Mouse (Mus musculus): ENCODE data around the gene Mblac1. TPM values are rescaled to one million over a fixed set of nuclear protein-coding genes. Genes with fewer than 3 reads are reported as not detected.

Mblac1 gene
- polyA plus RNA-seq (2017; shearing (Covaris generic)), result 0.35 TPM

DNA sequence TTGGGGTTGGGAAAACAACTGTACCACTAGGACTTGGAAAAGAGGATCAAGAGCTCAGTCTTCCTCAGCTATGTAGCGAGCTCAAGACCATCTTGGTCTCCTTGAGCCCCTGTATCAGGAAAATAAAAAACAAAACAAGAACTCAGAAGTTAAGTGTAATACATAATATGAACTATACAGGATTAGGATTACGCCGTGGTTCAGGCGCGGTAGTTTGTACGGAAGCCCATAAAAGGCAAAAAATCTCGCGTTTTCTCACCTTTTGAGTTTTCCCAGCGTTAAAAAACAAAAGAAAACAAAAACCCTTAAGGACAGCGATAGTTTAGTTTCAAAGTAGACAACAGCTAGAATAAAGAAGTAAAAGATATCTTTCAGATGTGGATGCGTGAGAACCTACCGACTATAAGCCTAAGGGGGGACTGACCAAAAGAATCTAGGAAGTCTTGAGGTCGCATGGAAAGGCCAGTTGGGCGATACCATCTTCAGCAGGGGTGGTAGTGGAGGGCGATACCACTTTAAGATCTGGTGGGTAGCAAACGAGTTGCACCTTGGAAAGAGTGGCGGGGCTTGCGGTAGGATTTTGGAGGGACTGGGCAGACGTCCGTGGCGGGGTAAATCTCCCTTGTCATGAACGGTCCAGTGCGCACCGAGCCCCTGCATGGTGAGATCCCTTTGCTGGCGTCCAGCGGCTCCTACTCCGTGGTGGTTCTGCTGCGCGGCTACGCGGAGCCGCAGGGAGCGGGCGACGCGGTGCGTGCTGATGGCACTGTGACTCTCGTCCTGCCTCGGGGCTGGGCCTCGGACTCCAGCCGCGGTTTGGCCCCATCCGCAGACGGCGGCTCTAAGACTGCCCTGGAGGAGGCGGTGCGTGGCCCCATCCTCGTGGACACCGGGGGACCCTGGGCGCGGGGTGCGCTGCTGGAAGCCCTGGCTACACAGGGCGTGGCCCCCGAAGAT is at the start of gene Mblac1:
Gene Mblac1, plus strand, starts transcription at position 544 of the 957 bp plus-strand sequence.

DNA sequence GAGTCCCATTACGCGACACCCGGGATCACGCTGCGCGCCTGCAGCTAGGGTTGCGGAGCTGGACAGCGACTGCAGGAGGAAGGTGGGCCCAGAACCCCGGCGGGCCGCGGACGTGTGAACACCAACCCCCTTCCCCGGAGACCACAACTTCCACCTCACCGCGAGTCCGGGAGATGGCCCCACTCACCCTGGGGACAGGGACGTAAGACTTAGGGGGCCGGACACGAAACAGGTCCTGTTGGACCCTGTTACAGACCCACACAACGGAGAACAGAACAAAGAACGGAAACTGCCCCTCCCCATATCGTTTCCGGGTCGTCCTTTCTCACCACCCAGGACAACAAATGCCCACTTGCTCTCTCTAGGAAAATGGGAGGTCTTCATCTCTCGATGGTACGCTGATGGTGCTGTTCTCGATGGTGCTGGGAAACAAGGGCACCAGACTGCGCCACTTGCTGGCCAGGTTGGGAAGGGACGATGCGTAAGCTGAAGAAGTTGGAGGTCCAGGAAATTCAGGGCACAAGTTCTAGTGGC is 38.6 kb upstream of the Mblac1 start, which contains the start of gene Zfp113:
Gene Zfp113, minus strand, starts transcription at position 302 of the 534 bp plus-strand sequence.

DNA sequence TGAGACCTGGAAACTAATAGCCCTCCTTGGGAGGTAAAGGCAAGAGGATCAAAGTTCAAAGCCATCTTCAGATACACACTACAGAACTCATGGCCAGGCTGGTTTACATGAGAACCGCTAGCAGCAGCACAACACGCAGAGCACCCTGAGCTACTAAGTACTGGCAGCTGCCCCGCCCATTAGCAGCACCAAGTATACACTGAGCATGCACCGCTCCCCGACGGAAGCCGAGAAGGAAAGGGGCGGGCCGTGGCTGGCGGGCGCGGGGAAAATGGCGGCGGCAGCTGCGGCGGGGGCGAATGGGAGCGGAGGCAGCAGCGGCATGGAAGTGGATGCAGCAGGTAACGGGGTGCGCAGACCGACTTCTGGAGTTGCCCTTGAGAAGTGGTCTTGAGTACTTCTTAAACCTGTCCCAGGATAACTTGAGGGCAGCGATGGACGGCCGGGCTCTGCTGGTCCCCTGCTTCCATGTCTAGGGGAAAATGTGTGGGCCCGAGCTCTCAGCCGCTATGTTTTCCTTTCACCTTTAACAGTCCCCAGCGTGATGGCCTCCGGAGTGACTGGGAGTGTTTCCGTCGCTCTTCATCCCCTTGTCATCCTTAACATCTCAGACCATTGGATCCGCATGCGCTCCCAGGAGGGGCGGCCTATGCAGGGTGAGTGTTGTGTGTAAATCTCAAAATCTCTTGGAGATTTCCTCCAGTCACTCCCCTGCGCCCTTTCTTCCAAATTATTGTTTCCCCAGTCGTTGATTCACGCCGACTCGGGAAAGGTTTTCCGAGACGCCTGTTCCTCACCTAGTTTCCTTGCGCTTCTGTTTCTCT is 33.1 kb upstream of the Mblac1 start, which contains the start of gene Cops6:
Gene Cops6, plus strand, starts transcription at position 230 of the 824 bp plus-strand sequence.

GRCm38 (mm10) chr5:138171695-138172491 is 22.2 kb upstream of the Mblac1 start, which contains the start of the genes Ap4m1 and Mcm7:
TSS of gene Ap4m1 (plus strand) at chr5:138172002.
TSS of gene Mcm7 (minus strand) at chr5:138172422.

GRCm38 (mm10) chr5:138186950-138187638 is 7.0 kb upstream of the Mblac1 start, which contains the start of the genes Taf6 and Cnpy4:
TSS of gene Taf6 (minus strand) at chr5:138187451.
TSS of gene Cnpy4 (plus strand) at chr5:138187485.

DNA sequence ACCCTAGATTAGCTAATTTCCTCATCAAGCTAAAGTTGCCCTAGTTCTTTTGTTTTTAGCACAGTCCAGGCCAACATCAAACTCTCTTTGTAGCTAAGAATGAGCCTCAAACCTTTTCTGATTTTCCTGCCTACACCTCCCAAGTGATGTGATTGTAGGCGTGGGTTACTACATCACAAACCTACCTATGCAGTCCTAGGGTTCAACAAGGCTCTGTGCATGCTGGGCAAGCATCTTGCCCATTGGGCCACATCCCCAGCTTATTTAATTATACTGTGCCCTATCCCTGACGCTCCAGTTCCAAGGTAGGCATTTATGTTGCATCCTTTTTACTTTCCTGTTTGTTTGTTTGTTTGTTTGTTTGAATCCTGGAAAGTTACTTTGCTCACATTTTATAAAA is 31.6 kb downstream of the Mblac1 start, which contains the start of gene Nxpe5:
Gene Nxpe5, plus strand, starts transcription at position 199 of the 400 bp plus-strand sequence.

Other genes starting within 250 kb of the Mblac1 start
- gene Gjc3, start 231.2 kb upstream of the Mblac1 start, polyA plus RNA-seq (2017; shearing (Covaris generic)), result not detected
- gene Azgp1, start 212.8 kb upstream of the Mblac1 start, polyA plus RNA-seq (2017; shearing (Covaris generic)), result not detected
- not detected for gene Smok3a, start 173.1 kb upstream of the Mblac1 start, polyA plus RNA-seq (2017; shearing (Covaris generic))
- gene Smok3b, start 172.9 kb upstream of the Mblac1 start, polyA plus RNA-seq (2017; shearing (Covaris generic)), result not detected
- gene Smok3c, start 141.1 kb upstream of the Mblac1 start, polyA plus RNA-seq (2017; shearing (Covaris generic)), result not detected
- 24.7 TPM for gene Zkscan1, start 109.2 kb upstream of the Mblac1 start, polyA plus RNA-seq (2017; shearing (Covaris generic))
- gene Zscan21, start 77.4 kb upstream of the Mblac1 start, polyA plus RNA-seq (2017; shearing (Covaris generic)), result 32.2 TPM
- 24.1 TPM for gene Zfp113, start 38.6 kb upstream of the Mblac1 start, polyA plus RNA-seq (2017; shearing (Covaris generic))
- gene Cops6, start 33.2 kb upstream of the Mblac1 start, polyA plus RNA-seq (2017; shearing (Covaris generic)), result 241 TPM
- gene Ap4m1, start 22.3 kb upstream of the Mblac1 start, polyA plus RNA-seq (2017; shearing (Covaris generic)), result 10.2 TPM
- gene Mcm7, start 21.9 kb upstream of the Mblac1 start, polyA plus RNA-seq (2017; shearing (Covaris generic)), result 89.5 TPM
- gene Taf6, start 6.9 kb upstream of the Mblac1 start, polyA plus RNA-seq (2017; shearing (Covaris generic)), result 55.2 TPM
- gene Cnpy4, start 6.8 kb upstream of the Mblac1 start, polyA plus RNA-seq (2017; shearing (Covaris generic)), result 20.6 TPM
- gene Nxpe5, start 31.6 kb downstream of the Mblac1 start, polyA plus RNA-seq (2017; shearing (Covaris generic)), result not detected
- 121 TPM for gene Lamtor4, start 61.2 kb downstream of the Mblac1 start, polyA plus RNA-seq (2017; shearing (Covaris generic))
- 8.7 TPM for gene BC037034, start 69.7 kb downstream of the Mblac1 start, polyA plus RNA-seq (2017; shearing (Covaris generic))
- 0.92 TPM for gene Gal3st4, start 78.5 kb downstream of the Mblac1 start, polyA plus RNA-seq (2017; shearing (Covaris generic))
- gene Gm43720, start 85.6 kb downstream of the Mblac1 start, polyA plus RNA-seq (2017; shearing (Covaris generic)), result not detected
- gene Gpc2, start 85.7 kb downstream of the Mblac1 start, polyA plus RNA-seq (2017; shearing (Covaris generic)), result 3.0 TPM
- 1.1 TPM for gene Stag3, start 85.9 kb downstream of the Mblac1 start, polyA plus RNA-seq (2017; shearing (Covaris generic))
- 15.3 TPM for gene Pvrig, start 147.6 kb downstream of the Mblac1 start, polyA plus RNA-seq (2017; shearing (Covaris generic))
- 30.2 TPM for gene Zfp157, start 247.2 kb downstream of the Mblac1 start, polyA plus RNA-seq (2017; shearing (Covaris generic))